Mouse (Mus musculus) thymus, adult 2 months (tissue): ENCODE results near the gene Gm38394.

Experiments
- CTCF ChIP-seq: fragments of 200-500 bp; IDR thresholded peaks from 2 replicates; pipeline ENCODE4 v1.5.1; 2012; ENCODE audit warnings: mild to moderate bottlenecking, control low read depth, low read length, moderate library complexity, borderline replicate concordance; ENCODE audit not compliant: control insufficient read depth, poor library complexity, insufficient read depth; ENCODE audit errors: extremely low read depth
- POLR2A ChIP-seq: fragments of 200-500 bp; IDR thresholded peaks from 2 replicates; pipeline ENCODE4 v1.6.1; 2012; ENCODE audit warnings: mild to moderate bottlenecking, low read length, control low read depth, moderate library complexity; ENCODE audit not compliant: control insufficient read depth, poor library complexity, insufficient read depth; ENCODE audit errors: extremely low read depth

GRCm38 (mm10) chr1:133650288-133651055, 10.6 kb downstream of the Gm38394 start:
- no peak for TF ChIP-seq CTCF
- TF ChIP-seq POLR2A, result no peak
